Mouse (Mus musculus): ENCODE measurements at regions not wholly inside any gene's neighbourhood (a gene's known extent, or its start where the extent isn't known, plus 50 kb on each side); places are given as distances from the start of the nearest gene placed in this dataset.

GRCm38 (mm10) chr9:56547291-56547977 is 129.0 kb downstream of the Hmg20a start:
- DNase-seq (ENCODE audit: low spot score in 2 of 2): no peak

- DNase-seq (ENCODE audit: low spot score in 2 of 2): no peak
These were observed 131.4 kb downstream of the Hmg20a start for GRCm38 (mm10) chr9:56549774-56550173.

GRCm38 (mm10) chr9:56550178-56550577 is 131.8 kb downstream of the Hmg20a start:
- no peak for DNase-seq (ENCODE audit: low spot score in 2 of 2)

DNA sequence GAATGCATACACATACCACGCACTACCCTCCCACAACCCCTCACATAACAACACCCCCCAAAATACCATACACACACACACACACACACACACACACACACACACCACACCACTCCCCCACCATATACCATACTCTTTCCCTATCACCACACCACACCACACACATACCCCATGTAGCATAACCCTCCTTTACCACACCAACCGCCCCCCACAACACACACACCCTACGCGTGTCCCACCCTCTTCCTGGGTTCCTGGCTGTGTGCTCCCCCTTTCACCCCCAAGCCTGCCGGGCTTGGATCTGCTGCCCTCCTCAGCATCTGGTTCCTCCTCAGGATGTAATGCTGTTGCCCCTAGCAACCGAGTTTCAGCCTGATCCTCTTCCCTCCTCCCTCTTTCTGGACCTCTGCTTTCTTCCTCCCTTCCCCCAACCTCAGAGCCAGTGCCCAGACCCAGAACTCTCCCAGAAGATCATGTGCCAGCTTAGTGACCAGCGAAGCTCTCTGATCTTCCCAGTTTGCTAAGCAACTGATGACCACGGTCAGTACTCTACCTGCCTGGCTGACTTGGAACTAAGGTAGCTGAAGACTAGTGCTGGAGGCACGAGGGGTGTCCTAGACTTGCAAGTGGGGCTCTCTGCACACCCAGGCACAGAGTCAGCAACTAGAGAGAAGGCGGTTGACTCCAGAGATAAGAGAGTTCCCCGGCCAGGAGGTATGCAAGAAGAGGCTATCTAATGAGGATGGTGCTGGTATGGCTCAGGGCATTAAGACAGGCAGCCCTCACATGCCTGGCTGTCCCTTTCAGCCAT is 133.2 kb downstream of the Hmg20a start:
- no peak for DNase-seq (ENCODE audit: low spot score in 2 of 2)

DNA sequence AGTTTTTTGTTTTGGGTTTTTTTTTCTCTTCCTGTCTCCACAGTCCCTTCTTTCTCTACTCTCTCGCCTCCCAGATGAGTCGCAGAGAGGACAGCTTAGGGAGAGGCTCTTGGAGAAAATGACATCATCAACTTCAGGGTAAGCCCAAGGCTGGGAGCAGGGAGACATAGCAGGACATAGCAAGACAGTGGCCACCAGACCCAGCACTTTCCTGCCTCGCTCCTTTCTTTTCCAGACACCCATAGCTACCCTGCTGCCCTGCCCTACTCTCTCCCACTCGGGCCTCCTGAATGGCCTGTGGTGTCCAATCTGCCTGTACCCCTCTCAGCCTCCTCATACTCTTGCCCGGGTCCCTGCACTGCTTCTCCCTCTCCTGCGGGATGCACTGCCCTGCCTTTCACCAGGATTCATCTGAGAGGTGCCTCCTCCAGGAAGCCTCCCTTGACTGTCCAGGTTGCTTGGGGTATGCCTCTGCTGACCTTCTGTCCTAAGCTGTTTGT is 133.8 kb downstream of the Hmg20a start:
- DNase-seq (ENCODE audit: low spot score in 2 of 2): peak in 1 of 2 experiments; percentile 33

DNA sequence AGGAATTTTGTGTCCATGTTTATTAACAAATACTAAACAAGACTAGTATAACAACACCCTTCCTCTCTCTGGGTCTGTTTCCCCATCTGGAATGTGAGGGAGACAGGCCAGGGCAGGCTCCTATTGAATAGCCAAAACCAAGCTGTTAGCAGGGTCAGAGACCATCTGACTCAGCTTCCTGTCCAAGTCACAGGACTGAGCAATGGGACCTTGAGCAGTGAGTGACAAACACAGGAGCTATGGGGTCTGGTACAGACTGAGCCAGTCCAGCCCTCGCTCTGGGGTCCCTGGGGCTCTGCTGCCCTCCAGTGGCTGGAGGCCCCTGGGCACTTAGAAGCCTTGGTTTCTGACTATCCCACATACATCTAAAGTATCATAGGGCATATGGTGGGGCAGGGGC is 134.4 kb downstream of the Hmg20a start:
- peak; percentile 82 to 87 for DNase-seq (ENCODE audit: low spot score in 2 of 2)

- no peak for DNase-seq (ENCODE audit: low spot score in 2 of 2)
These were observed 135.2 kb downstream of the Hmg20a start for GRCm38 (mm10) chr9:56553626-56554025.

GRCm38 (mm10) chr9:56554096-56554495 is 135.7 kb downstream of the Hmg20a start:
- no peak for DNase-seq (ENCODE audit: low spot score in 2 of 2)

GRCm38 (mm10) chr9:56559618-56560144 is 141.3 kb downstream of the Hmg20a start:
- no peak for DNase-seq (ENCODE audit: low spot score in 2 of 2)

- no peak for DNase-seq (ENCODE audit: low spot score in 2 of 2)
These were observed 144.0 kb downstream of the Hmg20a start for GRCm38 (mm10) chr9:56562440-56562839.

- DNase-seq (ENCODE audit: low spot score in 2 of 2): no peak
These were observed 145.8 kb downstream of the Hmg20a start for GRCm38 (mm10) chr9:56564048-56564737.

All from adrenal gland, adult 18-20 months (tissue).